Mouse (Mus musculus) testis, adult 2 months (tissue): ENCODE data around the gene Kcnb1.

Experiments used
- CTCF ChIP-seq: fragments of 200-500 bp; IDR thresholded peaks from 2 replicates; pipeline ENCODE4 v1.5.1; 2012; ENCODE audit warnings: low read depth, mild to moderate bottlenecking, inconsistent platforms, low read length, moderate library complexity; ENCODE audit not compliant: control insufficient read depth, insufficient read depth, insufficient replicate concordance
- POLR2A ChIP-seq: fragments of 200-500 bp; IDR thresholded peaks from 2 replicates; pipeline ENCODE4 v1.6.1; 2012; ENCODE audit warnings: low read depth, mild to moderate bottlenecking, inconsistent platforms, low read length, moderate library complexity; ENCODE audit not compliant: control insufficient read depth

DNA sequence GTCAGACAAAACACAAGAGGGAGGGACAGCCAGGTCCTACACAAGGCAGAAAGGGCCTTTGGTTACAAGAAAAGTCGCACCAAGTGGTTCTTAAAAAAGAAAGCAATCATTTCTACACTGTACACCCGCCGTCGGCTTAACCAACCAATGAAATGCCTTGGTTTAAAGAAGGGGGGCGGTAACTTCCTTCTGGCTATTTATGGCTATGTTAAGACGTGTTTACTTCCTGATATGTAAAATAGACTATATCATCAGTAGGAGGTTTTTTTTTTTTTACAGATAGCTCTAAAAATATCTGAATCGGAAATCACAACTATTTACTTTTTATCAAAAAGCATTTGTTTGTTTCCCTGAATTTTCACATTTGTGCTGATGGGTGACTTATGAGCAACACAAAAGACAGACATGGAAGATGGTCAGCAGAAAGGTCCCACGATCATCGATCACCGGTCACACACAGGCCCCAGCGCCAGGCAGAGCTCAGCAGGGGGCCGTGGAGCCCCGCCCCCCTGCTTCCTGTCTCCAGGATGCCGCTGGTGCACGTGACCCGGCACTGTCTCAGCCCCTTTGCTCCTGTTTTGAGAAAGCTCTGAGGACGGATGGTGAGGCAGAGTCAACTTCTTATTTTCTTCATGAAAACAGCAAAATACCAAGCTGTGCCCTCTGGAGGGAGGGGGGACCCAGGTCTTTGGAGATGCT, 88.1 kb downstream of the Kcnb1 start:
- TF ChIP-seq POLR2A (no peak), CTCF (no peak)
